10 mouse cellular contexts compared by ENCODE assay signal in genomic region chr11:83789259-83789658, GRCm38 (mm10). TPM values are rescaled to one million over a fixed set of nuclear protein-coding genes. Genes with fewer than 3 reads are reported as not detected.
DNase-seq lines count a peak whose midpoint lies in the region; ATAC-seq lines count a peak whose summit lies in the region.
"Had no signal": no experiment of that assay in that cellular context is flagged by ENCODE, and none has a peak within 500 bp of the region (broad histone marks: within the 10 kb centered on the region; RNA-seq: fewer than 3 reads in every experiment).

No protein-coding gene starts in this region.

- intact Hi-C loops in left cerebral cortex, postnatal 10 days (cut with DNase I) = loop anchor here (10.0 kb wide), 1 partner anchor 316 kb away; no protein-coding TSS in a partner anchor

- H3K4me3 ChIP-seq in intestine, embryonic 15.5 days (replicated peaks) = no peak overlapping the region
- no peak overlapping the region for H3K4me3 ChIP-seq in forebrain, embryonic 12.5 days (replicated peaks)
- H3K4me3 ChIP-seq: liver, embryonic 15.5 days had no signal

- H3K27me3 ChIP-seq in intestine, embryonic 15.5 days (replicated peaks) = no peaks in the 10 kb centered on the region
- no peaks in the 10 kb centered on the region for H3K27me3 ChIP-seq in forebrain, embryonic 12.5 days
- H3K27me3 ChIP-seq: liver, embryonic 15.5 days had no signal

- H3K9ac ChIP-seq in intestine, embryonic 15.5 days = no peak overlapping the region
- H3K9ac ChIP-seq in forebrain, embryonic 12.5 days = no peak overlapping the region
- H3K9ac ChIP-seq: liver, embryonic 15.5 days had no signal

- 61% methylated on average over 13 of the region's 13 CpGs for WGBS in intestine, embryonic 15.5 days
- 75% methylated on average over 13 of the region's 13 CpGs for WGBS in forebrain, embryonic 12.5 days

- 0 out of 2 replicates have a peak overlapping the region, but pooled peaks have one; percentile 15 for H3K4me2 ChIP-seq in intestine, embryonic 15.5 days (replicated peaks)
- no peak overlapping the region for H3K4me2 ChIP-seq in forebrain, embryonic 12.5 days
- H3K4me2 ChIP-seq: liver, embryonic 15.5 days had no signal

- no peaks in the 10 kb centered on the region for H3K4me1 ChIP-seq in intestine, embryonic 15.5 days (replicated peaks)
- no peaks in the 10 kb centered on the region for H3K4me1 ChIP-seq in forebrain, embryonic 12.5 days
- H3K4me1 ChIP-seq: liver, embryonic 15.5 days had no signal

- ATAC-seq in intestine, embryonic 15.5 days = no peak
- ATAC-seq in neutrophil, adult 5-6 weeks (ENCODE audit: extremely low read depth, insufficient number of reproducible peaks, low FRiP score, poor library complexity, severe bottlenecking) = peak; percentile 86
- ATAC-seq in forebrain, embryonic 12.5 days (ENCODE audit: low FRiP score) = no peak

- no peaks in the 10 kb centered on the region for H3K9me3 ChIP-seq in intestine, embryonic 15.5 days
- no peaks in the 10 kb centered on the region for H3K9me3 ChIP-seq in forebrain, embryonic 12.5 days
- H3K9me3 ChIP-seq: liver, embryonic 15.5 days had no signal

- DNase-seq in layer of hippocampus, adult 9-11 months = peak; percentile 41
- DNase-seq in layer of hippocampus, postnatal 14 days (ENCODE audit: low spot score in 2 of 2) = no peak
- peak; percentile 82 to 85 for DNase-seq in adrenal gland, postnatal 36 days
- no peak for DNase-seq in left cerebral cortex, postnatal 10 days (ENCODE audit: extremely low spot score in 1 of 2, low spot score in 2 of 2)
- DNase-seq in left cerebral cortex, adult 11 months (ENCODE audit: low spot score) = no peak

- H3K36me3 ChIP-seq in intestine, embryonic 15.5 days = no peaks in the 10 kb centered on the region
- H3K36me3 ChIP-seq in forebrain, embryonic 12.5 days (replicated peaks) = 0 out of 2 replicates have a peak, but pooled peaks cover 6% of the 10 kb centered on the region
- H3K36me3 ChIP-seq: liver, embryonic 15.5 days had no signal

- no peak overlapping the region for H3K27ac ChIP-seq in intestine, embryonic 15.5 days
- no peak overlapping the region for H3K27ac ChIP-seq in forebrain, embryonic 12.5 days
- H3K27ac ChIP-seq: liver, embryonic 15.5 days had no signal

RNA-seq across cellular contexts. Expression of gene Heatr6, which starts 35.8 kb away (rescaled TPM):
- total RNA-seq in layer of hippocampus, postnatal 14 days (2021) = 10 to 100 TPM; 16.6 to 19.5 TPM
- total RNA-seq in adrenal gland, postnatal 36 days (2021) = 10 to 100 TPM; 11.3 to 14.6 TPM
- 19.1 and 19.7 TPM in 2 replicates for polyA plus RNA-seq in intestine, embryonic 15.5 days (2015; fragmentation: Nextera tagmentation; extraction: Ambion mirVana)
- 39.9 and 41.6 TPM in 2 replicates for total RNA-seq in neutrophil, adult 5-6 weeks (2017)
- 10 to 100 TPM; 17.9 to 18.9 TPM for total RNA-seq in left cerebral cortex, postnatal 10 days (2021)
- polyA plus RNA-seq in forebrain, embryonic 12.5 days (2016; fragmentation: Nextera tagmentation; extraction: Ambion mirVana) = 33.5 and 34.9 TPM in 2 replicates

RNA-seq across cellular contexts. Expression of gene Wfdc21, which starts 42.5 kb away (rescaled TPM):
- not detected for total RNA-seq in layer of hippocampus, postnatal 14 days (2021)
- total RNA-seq in adrenal gland, postnatal 36 days (2021) = 1 to 10 TPM in 1 of 2 experiments, not detected in 1; 1.1 TPM
- 2.4 TPM in 1 of 2 replicates, not detected in the other for polyA plus RNA-seq in intestine, embryonic 15.5 days (2015; fragmentation: Nextera tagmentation; extraction: Ambion mirVana)
- total RNA-seq in neutrophil, adult 5-6 weeks (2017) = 177 and 234 TPM in 2 replicates
- not detected for total RNA-seq in left cerebral cortex, postnatal 10 days (2021)
- polyA plus RNA-seq in forebrain, embryonic 12.5 days (2016; fragmentation: Nextera tagmentation; extraction: Ambion mirVana) = not detected in 2 replicates
- polyA plus RNA-seq: brain, embryonic 14.5 days had no signal

Comparison
In these comparisons a context has a peak if more than half of its experiments do, and no peak if none do; other contexts are left out.
1. DNase-seq: peak in layer of hippocampus, adult 9-11 months (single experiment) and adrenal gland, postnatal 36 days (2 of 2); none in layer of hippocampus, postnatal 14 days (0 of 2), left cerebral cortex, postnatal 10 days (0 of 2) and left cerebral cortex, adult 11 months (single experiment).
2. RNA of gene Wfdc21, which starts 42.5 kb away (total RNA-seq): 177 to 234 TPM in neutrophil, adult 5-6 weeks; 1.1 TPM in adrenal gland, postnatal 36 days, not detected in layer of hippocampus, postnatal 14 days and not detected in left cerebral cortex, postnatal 10 days; every median in the first group is over 10 times any median in the second.